Mouse (Mus musculus): Measurements from ENCODE around the gene Gm8879.
"Not testable (repeated sequence)": the region's sequence is repeated elsewhere in the genome, so short reads cannot be mapped to it uniquely, and the experiment has no call there.

The Gm8879 gene

GRCm38 (mm10) chr5:11127334-11127733, at the start of gene Gm8879:
Gene Gm8879 (plus strand): TSS chr5:11127634.
- not testable (repeated sequence) for TF ChIP-seq GATA4 (IDR thresholded peaks at IDR 0.05; ENCODE audit: insufficient replicate concordance, low read length)
